In genomic region chr9:59656635-59657617, GRCm38 (mm10) we compare ENCODE assay signal across 9 mouse cellular contexts. TPM values are rescaled to one million over a fixed set of nuclear protein-coding genes. Genes with fewer than 3 reads are reported as not detected.
DNase-seq lines count a peak whose midpoint lies in the region; ATAC-seq lines count a peak whose summit lies in the region.
"Had no signal": no experiment of that assay in that cellular context is flagged by ENCODE, and none has a peak within 500 bp of the region (broad histone marks: within the 10 kb centered on the region; RNA-seq: fewer than 3 reads in every experiment).

No protein-coding gene starts in this region.

- WGBS in intestine, embryonic 15.5 days = under 1% methylated on average over 65 of the region's 65 CpGs
- WGBS in limb, embryonic 10.5 days = under 1% methylated on average over 65 of the region's 65 CpGs
- WGBS in midbrain, embryonic 11.5 days = under 1% methylated on average over 64 of the region's 65 CpGs

- H3K4me2 ChIP-seq in intestine, embryonic 15.5 days (replicated peaks) = peak overlapping the region; percentile 64
- H3K4me2 ChIP-seq in midbrain, embryonic 11.5 days = peak overlapping the region; percentile 86

- peaks cover 63% of the 10 kb centered on the region for H3K27me3 ChIP-seq in erythroblast, embryonic 14.5 days (ENCODE audit: control insufficient read depth)
- H3K27me3 ChIP-seq in intestine, embryonic 15.5 days (replicated peaks) = no peaks in the 10 kb centered on the region
- H3K27me3 ChIP-seq in limb, embryonic 10.5 days (ENCODE audit: low read depth, poor library complexity, severe bottlenecking) = no peaks in the 10 kb centered on the region
- no peaks in the 10 kb centered on the region for H3K27me3 ChIP-seq in midbrain, embryonic 11.5 days (ENCODE audit: control insufficient read depth, insufficient read depth, low read length)
- H3K27me3 ChIP-seq: Patski had no signal

- H3K9me3 ChIP-seq in erythroblast, embryonic 14.5 days (ENCODE audit: control insufficient read depth, low read length) = no peaks in the 10 kb centered on the region; the same call in 1 of the 2 replicates
- H3K9me3 ChIP-seq in intestine, embryonic 15.5 days = no peaks in the 10 kb centered on the region
- no peaks in the 10 kb centered on the region for H3K9me3 ChIP-seq in limb, embryonic 10.5 days (replicated peaks)
- no peaks in the 10 kb centered on the region for H3K9me3 ChIP-seq in midbrain, embryonic 11.5 days (ENCODE audit: control insufficient read depth, low read length)

- H3K4me1 ChIP-seq in erythroblast, embryonic 14.5 days (ENCODE audit: control insufficient read depth) = peaks cover 59% of the 10 kb centered on the region
- peaks cover 32% of the 10 kb centered on the region for H3K4me1 ChIP-seq in intestine, embryonic 15.5 days (replicated peaks)
- peaks cover 49% of the 10 kb centered on the region for H3K4me1 ChIP-seq in limb, embryonic 10.5 days
- H3K4me1 ChIP-seq in midbrain, embryonic 11.5 days (ENCODE audit: control insufficient read depth, insufficient read depth, low read length) = peaks cover 27% of the 10 kb centered on the region

- no peaks in the 10 kb centered on the region for H3K36me3 ChIP-seq in erythroblast, embryonic 14.5 days (ENCODE audit: control insufficient read depth)
- no peaks in the 10 kb centered on the region for H3K36me3 ChIP-seq in intestine, embryonic 15.5 days
- H3K36me3 ChIP-seq in limb, embryonic 10.5 days = peaks cover 40% of the 10 kb centered on the region
- peaks cover 7% of the 10 kb centered on the region for H3K36me3 ChIP-seq in midbrain, embryonic 11.5 days (ENCODE audit: control insufficient read depth, insufficient read depth, low read length)

- peak; percentile 96 for DNase-seq in embryo, embryonic 10.5 days (ENCODE audit: low spot score)
- peak; percentile 54 to 74 for DNase-seq in gastrocnemius, postnatal 4 days (ENCODE audit: low spot score in 2 of 2)
- DNase-seq in limb, embryonic 10.5 days (ENCODE audit: low spot score) = peak; percentile 95
- peak; percentile 100 for DNase-seq in midbrain, embryonic 11.5 days (ENCODE audit: low spot score, missing footprints)
- peak; percentile 77 to 81 for DNase-seq in right cerebral cortex, postnatal 36 days (ENCODE audit: low spot score in 2 of 2)

- ATAC-seq in erythroblast, adult 5-6 weeks (replicated peaks; ENCODE audit: low FRiP score, poor library complexity, severe bottlenecking) = no peak
- peak; percentile 32 for ATAC-seq in intestine, embryonic 15.5 days
- peak; percentile 68 for ATAC-seq in midbrain, embryonic 11.5 days (ENCODE audit: low FRiP score)

- H3K9ac ChIP-seq in intestine, embryonic 15.5 days = peak overlapping the region; percentile 84
- H3K9ac ChIP-seq in midbrain, embryonic 11.5 days (ENCODE audit: low read length) = peak overlapping the region; percentile 98

- H3K4me3 ChIP-seq in erythroblast, embryonic 14.5 days (replicated peaks) = peak overlapping the region; percentile 68
- H3K4me3 ChIP-seq in intestine, embryonic 15.5 days (replicated peaks) = peak overlapping the region; percentile 78
- peak overlapping the region; percentile 85 for H3K4me3 ChIP-seq in limb, embryonic 10.5 days
- peak overlapping the region; percentile 89 for H3K4me3 ChIP-seq in midbrain, embryonic 11.5 days (ENCODE audit: low read depth, low read length)

- H3K27ac ChIP-seq in intestine, embryonic 15.5 days = peak overlapping the region; percentile 97
- peak overlapping the region; percentile 98 for H3K27ac ChIP-seq in limb, embryonic 10.5 days
- peak overlapping the region; percentile 98 for H3K27ac ChIP-seq in midbrain, embryonic 11.5 days (ENCODE audit: low read depth, low read length)

RNA-seq across cellular contexts. Expression of gene Pkm, which starts 0.8 kb away (rescaled TPM):
- 4.3 and 4.7 TPM in 2 replicates for polyA plus RNA-seq in erythroblast, embryonic 14.5 days (2012)
- total RNA-seq in erythroblast, adult 5-6 weeks (2015; ENCODE audit: low replicate concordance) = 36.3 and 60.8 TPM in 2 replicates
- 150 and 158 TPM in 2 replicates for total RNA-seq in erythroblast, adult 5-6 weeks (2017; ENCODE audit: low replicate concordance)
- 1,000 to 10,000 TPM; 1,566 to 1,695 TPM for total RNA-seq in gastrocnemius, postnatal 4 days (2021)
- polyA plus RNA-seq in intestine, embryonic 15.5 days (2015; fragmentation: Nextera tagmentation; extraction: Ambion mirVana) = 1,208 and 1,228 TPM in 2 replicates
- 2,645 and 3,210 TPM in 2 replicates for polyA plus RNA-seq in limb, embryonic 10.5 days (2016; fragmentation: Nextera tagmentation; extraction: Ambion mirVana)
- 1,888 and 2,059 TPM in 2 replicates for polyA plus RNA-seq in midbrain, embryonic 11.5 days (2014; fragmentation: Nextera tagmentation; extraction: Ambion mirVana)

RNA-seq across cellular contexts. Expression of gene Gramd2, which starts 23.0 kb away (rescaled TPM):
- not detected in 2 replicates for polyA plus RNA-seq in erythroblast, embryonic 14.5 days (2012)
- total RNA-seq in erythroblast, adult 5-6 weeks (2015; ENCODE audit: low replicate concordance) = 1.3 TPM in 1 of 2 replicates, not detected in the other
- total RNA-seq in erythroblast, adult 5-6 weeks (2017; ENCODE audit: low replicate concordance) = not detected in 2 replicates
- under 1 TPM; 0.54 to 0.60 TPM for total RNA-seq in gastrocnemius, postnatal 4 days (2021)
- 1.0 and 1.6 TPM in 2 replicates for polyA plus RNA-seq in intestine, embryonic 15.5 days (2015; fragmentation: Nextera tagmentation; extraction: Ambion mirVana)
- 0.15 and 0.30 TPM in 2 replicates for polyA plus RNA-seq in limb, embryonic 10.5 days (2016; fragmentation: Nextera tagmentation; extraction: Ambion mirVana)
- 0.15 and 0.18 TPM in 2 replicates for polyA plus RNA-seq in midbrain, embryonic 11.5 days (2014; fragmentation: Nextera tagmentation; extraction: Ambion mirVana)

RNA-seq across cellular contexts. Expression of gene Parp6, which starts 39.8 kb away (rescaled TPM):
- 0.06 and 0.20 TPM in 2 replicates for polyA plus RNA-seq in erythroblast, embryonic 14.5 days (2012)
- 3.1 and 5.4 TPM in 2 replicates for total RNA-seq in erythroblast, adult 5-6 weeks (2015; ENCODE audit: low replicate concordance)
- 1.3 and 1.8 TPM in 2 replicates for total RNA-seq in erythroblast, adult 5-6 weeks (2017; ENCODE audit: low replicate concordance)
- total RNA-seq in gastrocnemius, postnatal 4 days (2021) = 10 to 100 TPM; 22.2 to 24.0 TPM
- polyA plus RNA-seq in intestine, embryonic 15.5 days (2015; fragmentation: Nextera tagmentation; extraction: Ambion mirVana) = 23.3 and 23.9 TPM in 2 replicates
- polyA plus RNA-seq in limb, embryonic 10.5 days (2016; fragmentation: Nextera tagmentation; extraction: Ambion mirVana) = 30.4 and 33.3 TPM in 2 replicates
- polyA plus RNA-seq in midbrain, embryonic 11.5 days (2014; fragmentation: Nextera tagmentation; extraction: Ambion mirVana) = 90.8 and 91.7 TPM in 2 replicates

Comparison
In these comparisons a context has a peak if more than half of its experiments do, and no peak if none do; other contexts are left out.
1. RNA of gene Pkm, which starts 0.8 kb away (polyA plus RNA-seq): 2,645 to 3,210 TPM in limb, embryonic 10.5 days, 1,888 to 2,059 TPM in midbrain, embryonic 11.5 days and 1,208 to 1,228 TPM in intestine, embryonic 15.5 days; 4.3 to 4.7 TPM in erythroblast, embryonic 14.5 days; every median in the first group is over 100 times any median in the second.
2. RNA of gene Parp6, which starts 39.8 kb away (polyA plus RNA-seq): 90.8 to 91.7 TPM in midbrain, embryonic 11.5 days, 30.4 to 33.3 TPM in limb, embryonic 10.5 days and 23.3 to 23.9 TPM in intestine, embryonic 15.5 days; 0.06 to 0.20 TPM in erythroblast, embryonic 14.5 days; every median in the first group is over 10 times any median in the second.
3. Peak in every context shown above with its lines, with median percentiles within 50 percentile points of each other: H3K4me3 ChIP-seq, DNase-seq and H3K27ac ChIP-seq.